Mouse (Mus musculus) activated CD4-positive, CD25-positive, alpha-beta regulatory T cell, adult 4 months (primary cell): ENCODE results near the gene Adamts16. TPM values are rescaled to one million over a fixed set of nuclear protein-coding genes. Genes with fewer than 3 reads are reported as not detected.

Source experiments
- ATAC-seq: one replicate; pipeline ENCODE4 v1.8.0; 2017
- polyA plus RNA-seq, 2 experiments: library from polyadenylated mRNA; unstranded; fragments of 100-300 nt; shearing (Covaris generic); gene quantifications; one replicate each; pipeline ENCODE4 v1.2.1; 2017

Gene Adamts16
- polyA plus RNA-seq, 2 experiments from 2014 or later = 0.17 TPM; not detected in 1

GRCm38 (mm10) chr13:70707158-70707854, 134.3 kb downstream of the Adamts16 start:
- ATAC-seq = no peak

GRCm38 (mm10) chr13:70702904-70703303, 138.7 kb downstream of the Adamts16 start:
- ATAC-seq = no peak

GRCm38 (mm10) chr13:70698812-70699387, 142.7 kb downstream of the Adamts16 start:
- no peak for ATAC-seq

GRCm38 (mm10) chr13:70689452-70689960, 152.1 kb downstream of the Adamts16 start:
- no peak for ATAC-seq

GRCm38 (mm10) chr13:70685825-70686224, 155.8 kb downstream of the Adamts16 start:
- ATAC-seq = no peak

GRCm38 (mm10) chr13:70684976-70685609, 156.5 kb downstream of the Adamts16 start:
- no peak for ATAC-seq

- ATAC-seq = no peak
Observed at GRCm38 (mm10) chr13:70681411-70682183, 160.0 kb downstream of the Adamts16 start.

GRCm38 (mm10) chr13:70680316-70680715, 161.3 kb downstream of the Adamts16 start:
- no peak for ATAC-seq

Other genes with a start within 250 kb of the Adamts16 start
- gene Ice1, start 204.2 kb downstream of the Adamts16 start, polyA plus RNA-seq = 10 to 100 TPM; 15.6 to 16.7 TPM